Mouse (Mus musculus) lung, embryonic 16.5 days (tissue): ENCODE data around the gene Plin4. TPM values are rescaled to one million over a fixed set of nuclear protein-coding genes. Genes with fewer than 3 reads are reported as not detected.

Experiments
- ATAC-seq: fragments of 200-750 bp; cut with Nextera tagmentation; 2 replicates; pipeline ENCODE4 v1.8.0; 2017; ENCODE audit warnings: low read depth, mild to moderate bottlenecking, moderate library complexity
- H3K27ac ChIP-seq: fragments of 300-500 bp; sonication (generic); 2 replicates; pipeline ENCODE4 v1.5.1; 2014; ENCODE audit warnings: mild to moderate bottlenecking, control low read depth, low read length
- H3K27me3 ChIP-seq: fragments of 300-500 bp; sonication (generic); 2 replicates; pipeline ENCODE4 v1.6.1; 2014; ENCODE audit warnings: low read depth, low read length, mixed read lengths; ENCODE audit not compliant: control insufficient read depth, insufficient read depth
- H3K36me3 ChIP-seq: fragments of 300-500 bp; sonication (generic); 2 replicates; pipeline ENCODE4 v1.6.1; 2014; ENCODE audit warnings: low read length; ENCODE audit not compliant: control insufficient read depth, insufficient read depth
- H3K4me1 ChIP-seq: fragments of 300-500 bp; sonication (generic); replicated peaks from 2 replicates; pipeline ENCODE4 v1.6.1; 2014; ENCODE audit warnings: low read length, mixed read lengths; ENCODE audit not compliant: control insufficient read depth, insufficient read depth
- H3K4me2 ChIP-seq: fragments of 300-500 bp; sonication (generic); 2 replicates; pipeline ENCODE4 v1.6.1; 2014; ENCODE audit warnings: low read depth, low read length, control low read depth
- H3K4me3 ChIP-seq: fragments of 300-500 bp; sonication (generic); 2 replicates; pipeline ENCODE4 v1.5.1; 2014; ENCODE audit warnings: mild to moderate bottlenecking, low read length, control low read depth
- H3K9ac ChIP-seq: fragments of 300-500 bp; sonication (generic); 2 replicates; pipeline ENCODE4 v1.6.1; 2014; ENCODE audit warnings: low read length, control low read depth
- H3K9me3 ChIP-seq: fragments of 300-500 bp; sonication (generic); 2 replicates; pipeline ENCODE4 v1.6.1; 2016; ENCODE audit warnings: low read length; ENCODE audit not compliant: control insufficient read depth
- WGBS: fragments of 180-500 bp; shearing (Covaris S2); extraction: QIAGEN DNeasy Blood & Tissue Kit; methylation state at CpG from one replicate; pipeline ENCODE4 v1.1.7; 2014; 5-methylcytosine and 5-hydroxymethylcytosine counted together
- polyA plus RNA-seq: library from polyadenylated mRNA; unstranded; fragments of >200 nt; fragmentation: Nextera tagmentation; extraction: Ambion mirVana; gene quantifications from 2 replicates; pipeline ENCODE4 v1.2.1, GENCODE M21; 2015

The Plin4 gene
- polyA plus RNA-seq, 1 experiment from 2014 or later: 0.15 TPM

DNA sequence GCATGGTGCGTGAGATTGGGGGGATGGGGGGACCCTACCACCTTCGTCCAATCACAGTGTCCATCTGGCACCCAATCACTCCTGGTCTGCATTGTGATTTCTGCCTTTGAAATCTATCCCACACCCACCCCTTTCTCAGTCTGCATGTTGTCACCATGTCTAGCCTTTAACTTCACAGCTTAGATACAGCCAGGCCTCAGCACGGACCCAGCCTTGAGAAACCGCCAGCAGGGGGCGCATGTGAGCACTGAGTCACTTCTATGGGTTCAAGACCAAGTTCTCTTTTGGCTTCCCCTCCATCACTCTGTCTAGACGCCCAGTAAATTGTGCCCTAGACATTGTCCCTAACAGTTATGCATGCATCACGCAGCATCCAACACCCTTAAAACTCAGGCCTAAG lies 22.2 kb upstream of the Plin4 start:
- ATAC-seq: no peak
- Histone ChIP-seq H3K9me3 (no peaks in the 10 kb centered on the region), H3K27me3 (no peaks in the 10 kb centered on the region), H3K4me3 (no peak overlapping the region), H3K27ac (no peak overlapping the region), H3K9ac (no peak overlapping the region), H3K4me2 (no peak overlapping the region), H3K4me1 (peaks cover 12% of the 10 kb centered on the region), H3K36me3 (no peaks in the 10 kb centered on the region)
- 40% methylated on average over 7 of the region's 7 CpGs for WGBS

DNA sequence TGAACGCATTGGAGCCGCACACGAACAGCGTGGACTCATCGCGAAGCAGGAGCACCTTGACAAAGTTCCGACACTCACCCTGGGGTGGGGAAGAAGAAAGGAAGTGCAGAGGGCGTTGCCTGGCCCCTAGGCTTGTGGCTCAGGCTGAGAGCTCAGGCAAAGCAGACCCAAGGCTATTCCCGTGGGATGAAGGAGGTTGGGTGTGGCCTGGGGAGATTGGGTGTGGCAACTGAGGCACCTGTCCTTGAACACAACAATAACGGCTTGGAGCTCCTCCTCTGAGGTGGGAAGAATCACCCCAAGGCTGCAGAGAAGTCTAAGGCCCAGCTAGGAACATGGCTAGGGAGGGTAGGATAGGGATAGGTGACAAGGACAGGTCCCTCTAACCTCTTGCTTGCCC lies 21.5 kb upstream of the Plin4 start:
- H3K27ac ChIP-seq: no peak overlapping the region
- no peak overlapping the region for H3K9ac ChIP-seq
- no peaks in the 10 kb centered on the region for H3K9me3 ChIP-seq
- H3K4me2 ChIP-seq: no peak overlapping the region
- no peaks in the 10 kb centered on the region for H3K27me3 ChIP-seq
- peaks cover 12% of the 10 kb centered on the region for H3K4me1 ChIP-seq
- 85% methylated on average over 10 of the region's 10 CpGs for WGBS
- no peaks in the 10 kb centered on the region for H3K36me3 ChIP-seq
- H3K4me3 ChIP-seq: no peak overlapping the region
- no peak for ATAC-seq

DNA sequence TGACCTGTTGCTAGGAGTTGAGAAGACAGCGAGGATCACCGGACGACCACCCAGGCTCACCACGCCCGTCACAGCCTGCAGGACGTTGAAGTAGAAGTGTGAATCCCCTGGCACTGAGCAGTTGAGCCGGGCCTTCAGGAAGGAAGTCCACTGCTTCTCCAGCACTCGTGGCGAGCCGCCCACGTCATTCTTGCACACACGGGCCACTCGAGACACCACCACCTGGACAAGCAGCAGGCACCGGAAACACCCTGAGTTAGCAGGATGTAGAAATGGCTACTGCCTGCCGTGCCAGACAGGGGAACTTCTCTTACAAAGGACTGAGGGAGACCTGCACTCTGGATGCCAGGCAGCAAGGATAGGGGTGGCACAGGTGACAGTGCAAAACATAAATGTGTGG lies 18.6 kb upstream of the Plin4 start:
- 63% methylated on average over 15 of the region's 15 CpGs for WGBS
- H3K4me1 ChIP-seq: peaks cover 8% of the 10 kb centered on the region
- H3K27ac ChIP-seq: no peak overlapping the region
- no peak overlapping the region for H3K4me2 ChIP-seq
- no peaks in the 10 kb centered on the region for H3K36me3 ChIP-seq
- H3K27me3 ChIP-seq: peaks cover 13% of the 10 kb centered on the region
- no peaks in the 10 kb centered on the region for H3K9me3 ChIP-seq
- no peak for ATAC-seq
- no peak overlapping the region for H3K9ac ChIP-seq
- H3K4me3 ChIP-seq: no peak overlapping the region

DNA sequence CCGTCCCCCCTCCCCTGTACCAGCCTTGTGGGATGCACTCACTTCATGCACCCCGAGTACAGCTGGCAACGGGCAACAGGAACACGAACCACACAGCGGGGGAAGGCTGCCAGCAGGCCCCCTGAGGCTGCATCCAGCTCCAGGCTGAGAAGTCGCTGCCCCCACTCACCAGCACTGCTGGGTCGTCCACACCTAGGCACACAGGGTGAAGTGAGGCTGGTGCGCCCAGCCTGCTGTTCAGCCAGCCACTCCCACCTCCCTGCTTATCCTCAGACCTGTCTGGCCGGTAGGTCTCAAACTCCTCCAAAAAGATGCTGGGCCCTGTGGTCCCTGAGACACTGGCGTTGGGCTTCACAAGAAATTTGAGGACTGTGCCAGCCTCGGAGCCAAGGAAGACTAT lies 16.6 kb upstream of the Plin4 start:
- WGBS: 64% methylated on average over 11 of the region's 11 CpGs
- Histone ChIP-seq H3K36me3 (no peaks in the 10 kb centered on the region), H3K27ac (no peak overlapping the region), H3K27me3 (peaks cover 25% of the 10 kb centered on the region), H3K4me3 (no peak overlapping the region), H3K9me3 (peaks cover 8% of the 10 kb centered on the region), H3K4me1 (peaks cover 8% of the 10 kb centered on the region), H3K9ac (no peak overlapping the region), H3K4me2 (no peak overlapping the region)
- ATAC-seq: no peak

DNA sequence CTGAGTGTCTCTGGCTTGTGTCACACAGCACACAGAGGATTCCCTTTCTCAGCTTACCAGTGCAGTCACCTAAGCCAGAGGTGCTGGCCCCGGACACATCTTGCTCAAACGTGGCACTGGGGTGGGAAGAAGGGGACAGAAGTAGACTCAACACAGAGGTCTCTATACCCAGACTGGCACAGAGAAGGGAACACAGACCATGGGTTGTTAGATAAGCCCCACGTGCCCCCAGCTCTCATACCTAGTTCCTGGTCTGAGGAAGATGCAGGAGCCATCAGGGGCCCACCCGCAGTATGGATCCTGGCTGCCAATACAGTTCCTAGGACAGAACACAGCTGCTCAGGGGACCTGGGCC lies 15.7 kb upstream of the Plin4 start:
- peaks cover 8% of the 10 kb centered on the region for H3K4me1 ChIP-seq
- H3K4me3 ChIP-seq: no peak overlapping the region
- H3K4me2 ChIP-seq: no peak overlapping the region
- H3K9ac ChIP-seq: no peak overlapping the region
- no peaks in the 10 kb centered on the region for H3K36me3 ChIP-seq
- no peak overlapping the region for H3K27ac ChIP-seq
- peaks cover 35% of the 10 kb centered on the region for H3K27me3 ChIP-seq
- peaks cover 8% of the 10 kb centered on the region for H3K9me3 ChIP-seq
- ATAC-seq: no peak
- 79% methylated on average over 4 of the region's 4 CpGs for WGBS

DNA sequence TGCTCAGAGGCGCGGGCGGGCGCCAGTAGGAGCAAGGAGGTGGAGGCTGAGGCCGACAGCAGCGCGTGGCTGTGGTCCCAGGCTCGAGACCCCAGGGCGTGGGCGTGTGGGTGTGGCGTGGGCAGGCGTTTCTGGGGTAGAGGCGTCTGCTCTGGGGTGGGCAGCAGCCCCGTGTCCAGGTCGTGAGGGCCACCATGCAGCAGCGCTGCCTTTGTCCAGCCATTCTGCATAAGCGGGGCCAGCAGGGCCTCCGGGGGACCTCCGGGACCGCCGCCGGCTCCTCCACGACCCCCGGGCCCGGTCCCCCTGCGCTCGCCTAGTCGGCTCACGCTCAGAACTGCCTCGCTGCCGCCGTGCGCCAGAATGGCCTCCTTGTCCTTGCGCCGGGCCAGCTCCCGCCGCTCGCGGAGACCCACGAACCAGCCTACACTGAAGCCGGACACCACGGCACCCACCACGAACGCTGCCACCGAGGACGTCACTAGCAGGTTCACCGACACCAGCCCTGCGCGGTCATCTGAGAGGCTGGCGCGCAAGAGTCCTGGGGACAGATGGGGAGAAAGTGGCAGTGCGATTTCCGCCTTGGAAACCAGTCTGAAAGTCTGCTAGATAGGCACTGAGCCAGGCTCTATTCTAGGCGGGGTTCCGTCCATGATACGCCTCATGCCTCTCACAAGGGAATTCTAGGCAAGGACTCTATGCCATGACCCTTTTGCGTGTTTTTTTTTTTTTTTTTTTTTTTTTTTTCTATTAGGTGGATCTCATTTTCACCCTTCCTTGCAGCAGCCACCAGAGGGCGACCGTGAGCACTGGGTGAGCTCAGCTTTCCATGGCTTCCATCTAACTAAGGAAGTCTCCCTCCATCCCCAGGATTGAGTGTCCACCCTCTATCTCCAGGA lies 15.0 kb upstream of the Plin4 start:
- Histone ChIP-seq H3K4me2 (peak overlapping the region; percentile 76), H3K27ac (no peak overlapping the region), H3K36me3 (no peaks in the 10 kb centered on the region), H3K9me3 (peaks cover 8% of the 10 kb centered on the region), H3K4me1 (peaks cover 14% of the 10 kb centered on the region), H3K27me3 (peaks cover 41% of the 10 kb centered on the region), H3K9ac (peak overlapping the region; percentile 59), H3K4me3 (peak overlapping the region; percentile 47)
- ATAC-seq: 0 out of 2 replicates have a peak, but pooled peaks have one; percentile 15
- WGBS: 8% methylated on average over 50 of the region's 59 CpGs

DNA sequence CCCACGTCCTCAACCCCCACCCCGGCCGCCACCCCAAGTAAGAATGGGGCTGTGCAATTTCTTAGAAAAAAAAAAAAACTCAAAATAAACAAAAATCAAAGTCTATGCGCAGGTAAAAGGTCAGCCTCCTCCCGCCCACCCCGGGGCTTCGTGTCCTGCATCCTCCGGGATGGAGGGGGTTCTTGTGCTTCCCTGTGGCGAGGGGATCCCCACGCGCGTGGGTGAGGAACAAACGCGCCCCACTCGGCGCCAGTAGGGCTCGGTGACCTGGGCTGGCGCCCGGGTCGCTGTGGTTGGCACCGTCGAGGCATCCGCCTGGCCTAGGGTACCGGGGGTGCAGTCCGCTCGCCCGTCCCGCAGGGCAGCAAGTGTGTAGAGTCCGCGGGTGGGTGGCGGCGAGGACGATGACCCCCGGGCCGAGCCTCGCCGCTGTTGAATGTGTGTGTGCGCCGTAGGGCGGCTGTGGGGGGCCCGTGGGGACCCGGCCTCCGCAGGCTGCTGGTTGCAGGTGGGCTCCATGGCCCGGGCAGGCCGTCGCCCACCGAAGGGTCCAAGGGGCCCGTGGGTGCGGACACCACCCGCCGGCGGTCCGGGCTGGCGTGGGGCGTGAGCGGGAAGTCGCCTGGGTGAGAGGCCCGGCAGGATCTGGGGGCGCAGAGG lies 14.2 kb upstream of the Plin4 start:
- Histone ChIP-seq H3K27me3 (peaks cover 49% of the 10 kb centered on the region), H3K4me2 (peak overlapping the region; percentile 76), H3K9ac (peak overlapping the region; percentile 59), H3K27ac (no peak overlapping the region), H3K4me3 (peak overlapping the region; percentile 47), H3K9me3 (peaks cover 8% of the 10 kb centered on the region), H3K4me1 (peaks cover 14% of the 10 kb centered on the region), H3K36me3 (no peaks in the 10 kb centered on the region)
- WGBS: 37% methylated on average over 56 of the region's 59 CpGs
- ATAC-seq: no peak; the same call in 1 of the 2 replicates

DNA sequence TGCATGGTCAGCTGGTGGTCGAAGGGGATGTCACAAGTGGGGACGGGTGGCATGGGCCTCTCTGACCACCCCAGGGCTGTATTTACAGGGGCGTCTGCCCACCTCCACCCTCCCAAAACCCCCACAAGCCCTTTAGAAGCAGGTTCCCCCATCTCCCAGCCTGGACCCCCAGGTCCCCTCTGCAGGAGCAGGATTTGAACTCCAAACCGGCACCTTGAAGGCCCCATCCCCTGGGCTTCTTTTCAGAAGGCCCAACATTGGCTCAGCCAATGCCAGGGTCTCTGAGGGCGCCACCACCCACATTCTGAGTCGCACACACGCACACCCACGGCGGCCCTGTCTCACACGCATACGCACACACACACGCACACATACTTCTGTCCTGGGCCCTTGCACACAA lies 13.6 kb upstream of the Plin4 start:
- Histone ChIP-seq H3K27me3 (peaks cover 55% of the 10 kb centered on the region), H3K4me3 (no peak overlapping the region), H3K9me3 (peaks cover 8% of the 10 kb centered on the region), H3K4me1 (peaks cover 14% of the 10 kb centered on the region), H3K4me2 (no peak overlapping the region), H3K36me3 (no peaks in the 10 kb centered on the region), H3K27ac (no peak overlapping the region), H3K9ac (no peak overlapping the region)
- no peak for ATAC-seq
- WGBS: 84% methylated on average over 12 of the region's 12 CpGs

DNA sequence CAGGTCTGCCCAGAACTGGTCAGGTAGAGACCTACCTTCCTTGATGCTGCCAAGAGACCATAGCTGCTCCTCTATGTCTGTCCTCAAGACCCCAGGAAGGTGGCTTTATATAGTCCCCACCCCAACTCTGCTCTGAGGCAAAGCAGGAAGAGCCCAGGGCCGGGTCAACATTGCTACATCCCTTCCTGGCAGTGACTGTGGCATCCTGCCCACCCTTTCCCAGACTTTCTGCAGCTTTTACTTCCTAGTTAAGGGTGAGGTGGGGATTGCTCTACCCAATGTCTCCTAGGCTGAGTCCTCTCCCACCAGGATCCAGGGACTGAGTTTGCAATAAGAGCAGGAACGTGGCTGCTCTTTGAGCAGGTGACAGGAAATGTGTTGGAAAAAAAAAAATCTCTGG lies 12.2 kb upstream of the Plin4 start, which contains the start of gene Lrg1:
Gene Lrg1 (minus strand): TSS at position 176 of the 400 bp plus-strand sequence.
- WGBS: 40% methylated on average over 2 of the region's 2 CpGs
- ATAC-seq: no peak
- Histone ChIP-seq H3K27me3 (peaks cover 59% of the 10 kb centered on the region), H3K9me3 (peaks cover 8% of the 10 kb centered on the region), H3K27ac (no peak within 1 kb of the TSS), H3K4me1 (peaks cover 17% of the 10 kb centered on the region), H3K4me3 (no peak within 1 kb of the TSS), H3K9ac (no peak within 1 kb of the TSS), H3K4me2 (no peak within 1 kb of the TSS), H3K36me3 (no peaks in the 10 kb centered on the region)
